Mouse (Mus musculus) left cerebral cortex, adult 2 months (tissue): ENCODE measurements at regions not wholly inside any gene's neighbourhood (a gene's known extent, or its start where the extent isn't known, plus 50 kb on each side); places are given as distances from the start of the nearest gene placed in this dataset.

Experiments used
- DNase-seq, 2 experiments: peaks; one replicate each; pipeline ENCODE4 v3.0.0; 2021 to 2022; ENCODE audit warnings: low spot score in 2 of 2, mixed read lengths in 1 of 2; ENCODE audit errors: extremely low spot score in 1 of 2
- H3K27ac ChIP-seq: fragments of 200-600 bp; 2 replicates; pipeline ENCODE4 v1.8.1; 2022
- H3K4me3 ChIP-seq: fragments of 200-600 bp; 2 replicates; pipeline ENCODE4 v1.8.1; 2022
- CTCF ChIP-seq: fragments of 200-600 bp; IDR thresholded peaks from 2 replicates; pipeline ENCODE4 v1.8.1; 2022; ENCODE audit warnings: antibody characterized with exemption, mild to moderate bottlenecking, moderate library complexity
- intact Hi-C: fragments of 180-260 bp; cut with DNase I; formaldehyde crosslinking; loops from one replicate; pipeline ENCODE4 v1.15.1; 2025

DNA sequence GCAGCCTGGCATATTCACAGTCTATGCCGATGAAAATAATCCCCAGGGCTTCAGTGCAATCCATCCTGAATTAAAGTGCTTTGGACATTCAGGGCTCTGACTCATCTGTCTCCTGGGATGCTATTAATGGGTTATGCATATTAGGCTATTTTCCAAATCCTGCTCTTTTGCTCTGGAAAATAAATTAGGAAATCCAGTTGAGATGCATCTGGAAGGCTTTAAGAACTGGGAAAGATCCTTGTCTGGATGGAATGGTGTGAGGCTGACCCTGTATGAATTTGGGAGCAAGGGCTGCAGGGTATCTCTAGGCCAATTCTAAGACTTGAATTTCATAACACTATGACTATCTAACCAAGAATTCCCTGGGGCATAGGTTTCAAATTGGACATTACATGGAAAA, 234.5 kb upstream of the Prkcq start:
- Histone ChIP-seq H3K27ac (no peak overlapping the region), H3K4me3 (no peak overlapping the region)
- DNase-seq = no peak
- no peak for TF ChIP-seq CTCF
- intact Hi-C loops = no loop called here

DNA sequence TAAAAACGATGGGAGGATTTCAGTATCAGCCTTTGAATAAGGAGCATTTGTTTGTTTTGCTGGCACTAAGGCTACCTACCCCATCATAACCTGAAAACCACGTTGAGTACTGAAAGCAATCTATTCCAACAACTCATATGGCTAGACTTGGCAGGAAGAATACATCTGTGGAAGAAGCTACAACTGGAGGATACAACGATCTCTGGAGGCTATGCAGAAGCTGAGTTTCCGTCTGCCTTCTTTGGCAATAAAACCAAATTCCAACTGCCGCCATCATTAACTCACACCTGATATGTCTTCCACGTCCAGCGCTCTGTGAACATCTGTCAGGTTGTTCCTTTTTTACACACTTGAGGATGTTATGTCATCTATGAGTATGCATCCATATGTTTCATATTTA, 206.7 kb upstream of the Prkcq start:
- intact Hi-C loops = no loop called here
- TF ChIP-seq CTCF = no peak

DNA sequence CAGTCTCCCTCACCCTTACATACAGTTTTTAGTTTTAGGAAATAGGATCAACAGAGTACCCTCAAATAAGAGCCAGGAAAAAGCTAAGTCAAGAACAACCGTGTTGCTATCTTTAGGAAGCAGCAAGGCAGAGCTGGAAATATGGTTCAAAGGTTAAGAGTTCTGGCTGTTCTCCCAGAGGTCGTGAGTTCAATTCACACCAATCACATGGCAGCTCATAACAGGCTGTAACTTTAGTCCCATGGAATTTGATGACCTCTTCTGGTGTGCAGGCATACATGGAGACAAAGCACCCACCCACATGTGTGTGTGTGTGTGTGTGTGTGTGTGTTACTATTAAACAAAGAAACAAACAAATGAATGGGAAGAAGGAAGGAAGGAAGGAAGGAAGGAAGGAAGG, 205.0 kb upstream of the Prkcq start:
- intact Hi-C loops = no loop called here
- DNase-seq = no peak
- no peak overlapping the region for H3K27ac ChIP-seq
- H3K4me3 ChIP-seq = no peak overlapping the region
- no peak for TF ChIP-seq CTCF

More for the DNA sequence above, 206.7 kb upstream of the Prkcq start:
- no peak overlapping the region for H3K27ac ChIP-seq
- H3K4me3 ChIP-seq = no peak overlapping the region
- no peak for DNase-seq

DNA sequence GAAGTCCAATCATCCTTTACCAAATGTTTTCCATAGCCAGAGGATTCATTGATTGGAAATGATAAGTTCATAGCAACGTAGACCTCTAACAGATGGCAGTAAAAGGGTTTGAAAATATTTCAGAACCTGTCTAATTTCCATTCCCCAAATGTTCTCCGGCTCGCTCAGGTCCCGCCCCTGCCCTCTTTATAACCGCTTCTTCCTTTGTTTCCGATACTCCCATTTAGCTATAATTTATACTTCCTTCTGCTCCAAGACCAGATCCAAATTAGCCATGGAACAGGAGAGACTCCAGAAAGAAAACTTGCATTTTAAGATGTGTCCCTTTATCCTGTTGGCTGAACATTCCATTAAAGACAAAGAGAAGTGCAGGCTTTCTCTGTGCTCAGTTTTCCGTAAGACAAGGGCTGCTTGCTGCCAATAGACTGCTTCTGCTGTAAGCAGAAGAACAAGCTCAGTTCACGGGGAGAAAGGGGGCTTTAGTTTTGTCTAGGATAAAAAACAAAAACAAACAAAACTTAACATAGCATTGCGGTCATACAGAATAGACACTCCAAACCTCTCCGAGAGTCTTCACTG, 202.7 kb upstream of the Prkcq start:
- no peak for DNase-seq
- H3K4me3 ChIP-seq = no peak overlapping the region
- intact Hi-C loops = no loop called here
- H3K27ac ChIP-seq = no peak overlapping the region
- no peak for TF ChIP-seq CTCF

DNA sequence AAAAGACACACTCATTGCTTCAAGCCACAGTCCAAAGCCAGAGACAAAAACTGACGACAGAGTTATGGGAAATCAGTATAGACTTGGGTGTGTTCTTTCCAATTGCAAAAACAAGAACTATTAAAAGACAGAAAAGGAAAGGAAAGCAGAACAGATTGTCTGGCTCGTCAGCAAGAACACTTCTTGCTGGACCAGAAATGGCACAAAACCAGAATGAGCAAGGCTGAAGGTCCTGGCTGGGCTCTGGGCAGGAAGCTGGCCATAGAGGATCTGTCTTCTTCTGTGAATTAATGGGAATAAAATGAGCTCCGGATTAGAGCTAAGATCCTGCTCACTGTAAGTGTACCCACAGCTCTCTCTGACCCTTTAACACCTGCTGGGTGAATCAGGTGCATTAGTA, 199.9 kb upstream of the Prkcq start:
- intact Hi-C loops = no loop called here
- no peak for DNase-seq
- H3K27ac ChIP-seq = no peak overlapping the region
- no peak for TF ChIP-seq CTCF
- no peak overlapping the region for H3K4me3 ChIP-seq

DNA sequence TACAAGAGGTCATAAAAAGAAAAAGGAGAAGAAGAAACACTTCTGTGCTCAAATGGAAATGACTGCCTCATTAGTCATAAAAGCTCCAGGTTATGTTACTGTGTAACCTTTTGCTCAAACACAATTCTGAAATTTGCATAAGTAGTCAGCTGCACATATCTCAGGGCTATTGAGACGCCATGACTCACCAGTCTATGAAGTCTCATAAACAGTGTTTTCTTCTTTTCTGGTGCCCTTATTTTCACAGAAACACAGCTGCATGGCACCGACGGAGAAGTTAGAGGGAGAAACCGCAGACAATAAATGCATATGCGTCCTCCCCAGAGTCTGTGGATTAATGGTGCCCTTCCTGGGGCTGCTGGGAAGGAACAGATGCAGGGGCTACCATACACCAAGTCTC, 193.1 kb upstream of the Prkcq start:
- Histone ChIP-seq H3K27ac (no peak overlapping the region), H3K4me3 (no peak overlapping the region)
- no peak for TF ChIP-seq CTCF
- DNase-seq = no peak
- intact Hi-C loops = no loop called here

DNA sequence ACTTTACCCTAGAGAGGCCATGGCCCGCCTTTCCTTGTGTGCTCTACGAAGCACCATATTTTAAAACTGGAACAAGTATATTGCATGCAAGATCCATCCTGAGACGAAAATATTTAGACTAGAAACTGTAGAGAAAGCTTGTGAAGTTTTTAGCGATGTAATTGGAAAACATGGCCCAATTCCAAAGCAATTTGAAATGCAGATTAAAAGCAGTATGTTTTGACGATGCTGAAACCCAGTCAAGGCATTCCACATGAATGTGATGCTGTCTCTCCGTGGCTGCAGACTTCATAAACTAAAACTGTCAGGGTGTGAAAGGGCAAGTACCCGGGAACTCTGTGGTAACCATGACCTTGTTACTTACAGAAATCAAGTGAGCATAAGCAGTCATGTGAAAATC, 185.8 kb upstream of the Prkcq start:
- Histone ChIP-seq H3K27ac (no peak overlapping the region), H3K4me3 (no peak overlapping the region)
- no peak for DNase-seq
- TF ChIP-seq CTCF = no peak
- intact Hi-C loops = no loop called here

DNA sequence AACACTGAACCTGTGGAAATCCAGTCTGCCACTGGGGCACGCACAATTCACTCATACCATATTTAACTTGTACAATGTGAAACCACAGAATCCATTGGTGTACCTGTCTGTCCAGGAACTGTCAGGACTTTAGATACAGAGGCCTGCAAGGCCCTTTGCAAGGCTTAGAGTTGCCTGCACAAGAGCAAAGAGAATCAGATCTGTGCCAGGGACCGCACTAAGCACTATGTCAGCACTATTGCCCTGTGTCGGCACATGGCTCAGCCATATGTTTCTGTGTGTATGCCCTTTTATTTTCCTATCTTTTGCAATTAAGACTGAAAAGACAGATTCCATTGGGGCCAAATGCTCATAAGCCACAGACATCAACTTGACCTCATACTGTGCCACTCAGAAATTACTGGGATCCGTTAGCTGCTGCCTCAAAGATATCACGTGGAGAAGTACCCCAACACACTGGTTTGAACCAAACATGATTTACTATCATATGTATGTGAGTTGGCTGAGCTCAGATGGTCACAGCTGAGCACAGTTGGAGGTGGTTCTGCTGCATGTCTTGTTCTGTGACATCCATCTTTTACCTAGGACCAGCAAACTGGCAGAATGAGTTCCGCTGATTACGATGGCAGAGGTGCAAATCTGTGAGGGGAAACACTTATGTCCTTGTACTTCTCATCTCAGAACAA, 181.7 kb upstream of the Prkcq start:
- Histone ChIP-seq H3K4me3 (no peak overlapping the region), H3K27ac (no peak overlapping the region)
- DNase-seq = no peak
- TF ChIP-seq CTCF = no peak
- intact Hi-C loops = no loop called here

DNA sequence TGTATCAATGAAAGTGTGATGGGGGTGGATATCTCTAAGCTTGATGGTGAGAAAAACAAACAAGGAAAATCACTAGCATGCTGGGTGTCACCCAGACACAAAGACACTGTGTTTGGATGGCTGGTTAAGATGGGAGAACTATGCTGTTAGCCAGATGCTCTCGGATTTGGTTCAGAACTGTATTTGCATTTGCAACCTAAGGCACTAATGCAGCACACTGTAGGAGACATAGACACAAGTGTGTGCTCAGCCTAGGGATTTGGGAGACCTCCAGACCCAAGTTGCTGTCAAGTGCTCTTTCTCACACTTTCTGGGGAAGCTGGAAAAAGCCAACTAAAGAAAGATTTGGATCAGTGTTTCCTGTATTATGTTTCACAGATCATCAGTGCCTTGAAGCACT, 173.1 kb upstream of the Prkcq start:
- Histone ChIP-seq H3K27ac (no peak overlapping the region), H3K4me3 (no peak overlapping the region)
- intact Hi-C loops = no loop called here
- TF ChIP-seq CTCF = no peak
- no peak for DNase-seq

DNA sequence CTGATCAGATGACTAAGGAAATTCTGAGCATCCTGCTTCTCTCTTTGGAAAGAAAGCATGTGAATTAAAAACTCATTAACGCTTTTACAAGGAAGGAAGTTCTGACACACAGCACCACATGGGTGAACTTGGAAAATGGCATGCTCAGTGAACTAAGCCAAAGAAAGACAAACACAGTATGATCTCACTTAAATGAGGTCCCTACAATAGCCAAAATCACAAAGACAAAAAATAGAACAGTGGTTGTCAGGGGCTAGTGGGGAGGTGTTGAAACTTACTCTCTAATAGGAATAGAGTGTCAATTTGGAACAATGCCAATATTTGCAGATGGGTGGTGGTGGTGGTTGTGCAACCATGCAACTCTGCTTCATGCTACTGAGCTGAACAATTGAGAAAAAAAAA, 172.7 kb upstream of the Prkcq start:
- intact Hi-C loops = no loop called here

DNA sequence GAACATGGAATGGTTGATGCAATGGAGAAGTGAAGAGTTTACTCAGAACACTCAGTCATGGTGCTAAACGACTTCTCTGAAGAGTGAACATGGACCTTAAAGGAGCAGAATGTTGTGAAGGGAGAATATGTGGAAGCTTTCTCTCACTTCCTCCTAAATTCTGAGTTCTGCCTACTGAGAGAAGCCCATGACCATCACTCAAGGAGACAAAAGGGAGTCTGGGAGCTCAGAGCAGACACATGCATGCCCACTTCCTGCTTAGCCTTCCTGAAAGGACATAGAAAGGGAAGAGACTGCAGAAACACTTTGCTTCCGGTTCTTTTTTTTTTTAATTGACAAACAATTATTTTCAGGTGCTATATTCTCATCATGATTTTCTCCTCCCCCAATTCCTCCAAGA, 166.1 kb upstream of the Prkcq start:
- no peak for TF ChIP-seq CTCF
- intact Hi-C loops = no loop called here
- Histone ChIP-seq H3K4me3 (no peak overlapping the region), H3K27ac (no peak overlapping the region)
- no peak for DNase-seq

More for the DNA sequence above, 172.7 kb upstream of the Prkcq start:
- Histone ChIP-seq H3K4me3 (no peak overlapping the region), H3K27ac (no peak overlapping the region)
- no peak for TF ChIP-seq CTCF
- DNase-seq = no peak

DNA sequence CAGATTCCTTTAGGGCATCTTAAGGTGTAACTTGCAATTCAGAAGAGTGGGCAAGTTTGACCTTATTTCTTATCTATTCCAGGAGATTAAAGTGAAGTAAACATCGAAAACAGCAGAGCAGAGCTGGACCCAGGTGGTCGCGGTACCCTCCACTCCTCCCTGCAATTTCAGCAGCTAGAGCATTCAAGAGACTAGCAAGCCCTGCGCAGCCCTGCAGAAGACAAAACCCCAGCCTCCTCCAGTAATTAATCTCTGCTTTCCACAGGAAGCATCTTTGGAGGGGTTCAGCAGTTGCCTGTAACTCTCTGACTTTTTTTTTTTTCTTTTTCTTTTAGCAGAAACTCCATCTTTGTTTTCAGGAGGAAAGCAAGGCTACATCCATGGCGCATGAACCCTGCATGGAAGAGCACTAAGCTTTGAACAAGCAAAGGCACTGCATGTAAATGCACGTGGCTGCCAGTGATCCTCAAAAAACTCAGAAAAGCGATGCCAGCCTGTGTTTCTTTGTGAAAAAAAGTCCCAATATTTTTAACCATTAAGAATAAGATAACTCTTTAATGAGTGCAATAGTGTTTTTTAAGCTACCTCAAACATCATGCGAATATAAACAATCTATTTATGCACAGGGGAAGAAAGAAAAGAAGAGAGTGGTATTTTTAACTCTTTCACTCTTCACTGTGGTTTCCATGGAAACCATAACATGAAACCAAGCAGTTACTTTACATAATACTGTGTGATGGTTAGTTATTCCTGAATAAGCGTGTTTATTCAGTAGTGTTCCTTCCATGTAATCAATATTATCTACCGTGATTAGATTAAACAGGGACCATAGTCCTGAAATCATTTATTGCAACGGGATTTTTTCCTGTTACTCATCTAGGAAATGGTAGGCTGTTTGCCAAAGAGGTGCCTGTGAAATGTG, 160.6 kb upstream of the Prkcq start:
- no peak for TF ChIP-seq CTCF
- intact Hi-C loops = loop anchor here (5.0 kb wide), 1 partner anchor 224 kb away; no protein-coding TSS in a partner anchor
- Histone ChIP-seq H3K27ac (no peak overlapping the region; the same call in 1 of the 2 replicates), H3K4me3 (no peak overlapping the region)
- no peak for DNase-seq
